Mouse (Mus musculus): Measurements from ENCODE around the gene Sdk1. TPM values are rescaled to one million over a fixed set of nuclear protein-coding genes. Genes with fewer than 3 reads are reported as not detected.

Sdk1 gene
- polyA plus RNA-seq, 1 experiment from 2014 or later: not detected

- Histone ChIP-seq H3K4me3 (ENCODE audit: inconsistent target) (no peak overlapping the region), H3K36me3 (ENCODE audit: inconsistent target) (no peaks in the 10 kb centered on the region), H3K79me2 (ENCODE audit: inconsistent target) (no peaks in the 10 kb centered on the region), H3K27ac (no peak overlapping the region)
- WGBS (ENCODE audit: missing documents): 94% methylated on average over 3 of the region's 3 CpGs
Observed at GRCm38 (mm10) chr5:142080661-142081060, 839.4 kb downstream of the Sdk1 start.

- Histone ChIP-seq H3K27ac (no peak overlapping the region), H3K36me3 (ENCODE audit: inconsistent target) (no peaks in the 10 kb centered on the region), H3K4me3 (ENCODE audit: inconsistent target) (no peak overlapping the region), H3K79me2 (ENCODE audit: inconsistent target) (no peaks in the 10 kb centered on the region)
- WGBS (ENCODE audit: missing documents): 85% methylated on average over 3 of the region's 3 CpGs
Observed at GRCm38 (mm10) chr5:142081076-142081475, 839.8 kb downstream of the Sdk1 start.

- 83% methylated on average over 11 of the region's 11 CpGs for WGBS (ENCODE audit: missing documents)
- Histone ChIP-seq H3K27ac (no peak overlapping the region), H3K79me2 (ENCODE audit: inconsistent target) (no peaks in the 10 kb centered on the region), H3K4me3 (ENCODE audit: inconsistent target) (no peak overlapping the region), H3K36me3 (ENCODE audit: inconsistent target) (no peaks in the 10 kb centered on the region)
Observed at GRCm38 (mm10) chr5:142096377-142096841, 855.1 kb downstream of the Sdk1 start.

GRCm38 (mm10) chr5:142100176-142100575 is 858.9 kb downstream of the Sdk1 start:
- Histone ChIP-seq H3K27ac (no peak overlapping the region), H3K36me3 (ENCODE audit: inconsistent target) (no peaks in the 10 kb centered on the region), H3K79me2 (ENCODE audit: inconsistent target) (no peaks in the 10 kb centered on the region), H3K4me3 (ENCODE audit: inconsistent target) (no peak overlapping the region)
- WGBS (ENCODE audit: missing documents): 88% methylated on average over 7 of the region's 7 CpGs

GRCm38 (mm10) chr5:142107434-142107833 is 866.1 kb downstream of the Sdk1 start:
- H3K27ac ChIP-seq: no peak overlapping the region
- no peaks in the 10 kb centered on the region for H3K79me2 ChIP-seq (ENCODE audit: inconsistent target)
- H3K4me3 ChIP-seq (ENCODE audit: inconsistent target): no peak overlapping the region
- 86% methylated on average over 11 of the region's 11 CpGs for WGBS (ENCODE audit: missing documents)
- H3K36me3 ChIP-seq (ENCODE audit: inconsistent target): no peaks in the 10 kb centered on the region

- no peaks in the 10 kb centered on the region for H3K36me3 ChIP-seq (ENCODE audit: inconsistent target)
- H3K4me3 ChIP-seq (ENCODE audit: inconsistent target): no peak overlapping the region
- no peak overlapping the region for H3K27ac ChIP-seq
- 90% methylated on average over 6 of the region's 6 CpGs for WGBS (ENCODE audit: missing documents)
- no peaks in the 10 kb centered on the region for H3K79me2 ChIP-seq (ENCODE audit: inconsistent target)
Observed at GRCm38 (mm10) chr5:142111989-142112388, 870.7 kb downstream of the Sdk1 start.

GRCm38 (mm10) chr5:142113210-142114175 is 872.2 kb downstream of the Sdk1 start:
- WGBS (ENCODE audit: missing documents): 73% methylated on average over 18 of the region's 18 CpGs
- Histone ChIP-seq H3K36me3 (ENCODE audit: inconsistent target) (no peaks in the 10 kb centered on the region), H3K4me3 (ENCODE audit: inconsistent target) (no peak overlapping the region), H3K27ac (no peak overlapping the region), H3K79me2 (ENCODE audit: inconsistent target) (no peaks in the 10 kb centered on the region)

- Histone ChIP-seq H3K36me3 (ENCODE audit: inconsistent target) (no peaks in the 10 kb centered on the region), H3K4me3 (ENCODE audit: inconsistent target) (no peak overlapping the region), H3K79me2 (ENCODE audit: inconsistent target) (no peaks in the 10 kb centered on the region), H3K27ac (no peak overlapping the region)
- 64% methylated on average over 4 of the region's 4 CpGs for WGBS (ENCODE audit: missing documents)
Observed at GRCm38 (mm10) chr5:142127779-142128178, 886.5 kb downstream of the Sdk1 start.

- Histone ChIP-seq H3K27ac (no peak overlapping the region), H3K79me2 (ENCODE audit: inconsistent target) (no peaks in the 10 kb centered on the region), H3K4me3 (ENCODE audit: inconsistent target) (no peak overlapping the region), H3K36me3 (ENCODE audit: inconsistent target) (no peaks in the 10 kb centered on the region)
- 83% methylated on average over 5 of the region's 5 CpGs for WGBS (ENCODE audit: missing documents)
Observed at GRCm38 (mm10) chr5:142128181-142128611, 886.9 kb downstream of the Sdk1 start.

- Histone ChIP-seq H3K27ac (no peak overlapping the region), H3K4me3 (ENCODE audit: inconsistent target) (no peak overlapping the region), H3K79me2 (ENCODE audit: inconsistent target) (no peaks in the 10 kb centered on the region), H3K36me3 (ENCODE audit: inconsistent target) (no peaks in the 10 kb centered on the region)
- 8% methylated on average over 2 of the region's 2 CpGs for WGBS (ENCODE audit: missing documents)
Observed at GRCm38 (mm10) chr5:142130004-142130403, 888.7 kb downstream of the Sdk1 start.

GRCm38 (mm10) chr5:142139978-142140377 is 898.7 kb downstream of the Sdk1 start:
- no peak overlapping the region for H3K27ac ChIP-seq
- H3K79me2 ChIP-seq (ENCODE audit: inconsistent target): no peaks in the 10 kb centered on the region
- H3K4me3 ChIP-seq (ENCODE audit: inconsistent target): no peak overlapping the region
- no peaks in the 10 kb centered on the region for H3K36me3 ChIP-seq (ENCODE audit: inconsistent target)
- WGBS (ENCODE audit: missing documents): 82% methylated on average over 7 of the region's 7 CpGs

- Histone ChIP-seq H3K27ac (no peak overlapping the region), H3K36me3 (ENCODE audit: inconsistent target) (no peaks in the 10 kb centered on the region), H3K79me2 (ENCODE audit: inconsistent target) (no peaks in the 10 kb centered on the region), H3K4me3 (ENCODE audit: inconsistent target) (no peak overlapping the region)
- WGBS (ENCODE audit: missing documents): 77% methylated on average over 8 of the region's 8 CpGs
Observed at GRCm38 (mm10) chr5:142149594-142149993, 908.3 kb downstream of the Sdk1 start.

- Histone ChIP-seq H3K79me2 (ENCODE audit: inconsistent target) (no peaks in the 10 kb centered on the region), H3K27ac (no peak overlapping the region), H3K4me3 (ENCODE audit: inconsistent target) (no peak overlapping the region), H3K36me3 (ENCODE audit: inconsistent target) (no peaks in the 10 kb centered on the region)
- WGBS (ENCODE audit: missing documents): 93% methylated on average over 4 of the region's 4 CpGs
Observed at GRCm38 (mm10) chr5:142150756-142151155, 909.5 kb downstream of the Sdk1 start.

- no peaks in the 10 kb centered on the region for H3K36me3 ChIP-seq (ENCODE audit: inconsistent target)
- 92% methylated on average over 17 of the region's 17 CpGs for WGBS (ENCODE audit: missing documents)
- no peaks in the 10 kb centered on the region for H3K79me2 ChIP-seq (ENCODE audit: inconsistent target)
- no peak overlapping the region for H3K4me3 ChIP-seq (ENCODE audit: inconsistent target)
- H3K27ac ChIP-seq: no peak overlapping the region
Observed at GRCm38 (mm10) chr5:142156868-142157852, 915.9 kb downstream of the Sdk1 start.
